Mouse (Mus musculus) cortical plate, adult 2 months (tissue): ENCODE data around the gene Tyw5.

Experiments used
- CTCF ChIP-seq: fragments of 200-500 bp; IDR thresholded peaks from 2 replicates; pipeline ENCODE4 v1.5.1; 2011; ENCODE audit warnings: mild to moderate bottlenecking, control low read depth, low read length; ENCODE audit not compliant: insufficient read depth; ENCODE audit errors: extremely low read depth
- POLR2A ChIP-seq: fragments of 200-500 bp; IDR thresholded peaks from 2 replicates; pipeline ENCODE4 v1.6.1; 2011; ENCODE audit warnings: mild to moderate bottlenecking, low read length, control low read depth; ENCODE audit not compliant: insufficient read depth; ENCODE audit errors: extremely low read depth

DNA sequence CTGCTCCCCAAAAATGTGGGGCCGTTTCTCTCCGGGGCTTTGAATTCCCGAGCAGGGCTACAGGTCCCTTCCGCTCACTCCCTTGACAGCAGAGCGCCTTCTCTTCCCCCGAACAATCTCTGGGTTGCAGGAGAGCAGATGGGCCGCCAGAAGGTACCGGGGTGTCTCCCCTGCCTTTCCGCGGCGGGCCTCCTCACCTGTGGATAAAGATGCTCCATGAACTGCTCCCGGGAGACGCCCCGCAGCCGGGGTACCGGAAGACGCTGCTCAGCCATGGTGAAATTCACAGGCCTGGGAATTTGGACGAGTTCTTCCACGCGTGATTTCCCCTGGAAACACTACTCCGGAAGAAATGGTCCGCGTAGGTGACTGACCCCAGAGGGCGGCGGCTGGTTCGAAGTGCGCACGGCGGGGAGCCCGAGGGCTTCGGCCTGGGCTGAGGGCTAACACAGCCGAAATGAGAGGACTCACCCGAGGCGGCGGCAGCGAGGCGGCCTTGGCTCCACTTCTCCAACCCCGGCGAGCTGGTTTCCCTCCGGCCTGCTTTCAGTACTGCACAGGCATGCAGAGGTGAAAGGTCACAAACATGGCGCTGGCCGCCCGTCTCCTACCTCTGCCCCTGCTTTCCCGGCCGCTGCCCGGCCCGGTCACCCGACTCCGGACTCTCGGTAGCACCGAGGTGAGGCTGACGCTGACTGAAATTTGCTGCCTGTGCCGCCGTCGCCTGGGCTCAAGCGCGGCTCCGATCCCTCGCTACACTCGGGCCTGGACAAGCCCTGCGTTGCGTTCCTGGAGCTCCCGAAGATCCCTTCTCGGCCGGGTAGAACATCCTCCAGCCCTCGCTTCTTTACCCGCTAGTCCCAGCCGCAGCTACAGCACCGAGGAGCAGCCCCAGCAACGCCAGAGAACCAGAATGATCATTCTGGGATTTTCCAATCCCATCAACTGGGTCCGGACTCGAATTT is at the start of gene Tyw5, which contains the start of gene Maip1:
- TF ChIP-seq POLR2A (peak; percentile 50), CTCF (no peak)
